Mouse (Mus musculus) lung, embryonic 15.5 days (tissue): ENCODE results near the gene Pawr. TPM values are rescaled to one million over a fixed set of nuclear protein-coding genes. Genes with fewer than 3 reads are reported as not detected.

ENCODE experiments used
- ATAC-seq: fragments of 200-750 bp; cut with Nextera tagmentation; 2 replicates; pipeline ENCODE4 v1.8.0; 2017; ENCODE audit warnings: moderate number of reproducible peaks, borderline replicate concordance; ENCODE audit not compliant: low FRiP score, low TSS enrichment; ENCODE audit errors: extremely low read depth
- H3K27ac ChIP-seq: fragments of 300-500 bp; sonication (generic); 2 replicates; pipeline ENCODE4 v1.5.1; 2015; ENCODE audit warnings: moderate library complexity, mild to moderate bottlenecking, inconsistent platforms
- H3K27me3 ChIP-seq: fragments of 300-500 bp; sonication (generic); 2 replicates; pipeline ENCODE4 v1.6.1; 2015; ENCODE audit warnings: inconsistent platforms
- H3K36me3 ChIP-seq: fragments of 300-500 bp; sonication (generic); 2 replicates; pipeline ENCODE4 v1.6.1; 2015; ENCODE audit warnings: inconsistent platforms
- H3K4me1 ChIP-seq: fragments of 300-500 bp; sonication (generic); 2 replicates; pipeline ENCODE4 v1.6.1; 2015; ENCODE audit warnings: inconsistent platforms
- H3K4me2 ChIP-seq: fragments of 300-500 bp; sonication (generic); 2 replicates; pipeline ENCODE4 v1.6.1; 2015; ENCODE audit warnings: inconsistent platforms, mild to moderate bottlenecking, moderate library complexity
- H3K4me3 ChIP-seq: fragments of 300-500 bp; sonication (generic); 2 replicates; pipeline ENCODE4 v1.5.1; 2015; ENCODE audit warnings: mild to moderate bottlenecking, inconsistent platforms
- H3K9ac ChIP-seq: fragments of 300-500 bp; sonication (generic); 2 replicates; pipeline ENCODE4 v1.6.1; 2015; ENCODE audit warnings: inconsistent platforms
- H3K9me3 ChIP-seq: fragments of 300-500 bp; sonication (generic); 2 replicates; pipeline ENCODE4 v1.6.1; 2016; ENCODE audit warnings: inconsistent platforms
- WGBS: fragments of 180-500 bp; shearing (Covaris S2); methylation state at CpG from one replicate; pipeline ENCODE4 v1.1.7; 2015; 5-methylcytosine and 5-hydroxymethylcytosine counted together
- polyA plus RNA-seq: library from polyadenylated mRNA; unstranded; fragments of >200 nt; fragmentation: Nextera tagmentation; extraction: Ambion mirVana; gene quantifications from 2 replicates; pipeline ENCODE4 v1.2.1, GENCODE M21; 2015

Gene Pawr
- polyA plus RNA-seq, 1 experiment from 2014 or later = 20.8 TPM

DNA sequence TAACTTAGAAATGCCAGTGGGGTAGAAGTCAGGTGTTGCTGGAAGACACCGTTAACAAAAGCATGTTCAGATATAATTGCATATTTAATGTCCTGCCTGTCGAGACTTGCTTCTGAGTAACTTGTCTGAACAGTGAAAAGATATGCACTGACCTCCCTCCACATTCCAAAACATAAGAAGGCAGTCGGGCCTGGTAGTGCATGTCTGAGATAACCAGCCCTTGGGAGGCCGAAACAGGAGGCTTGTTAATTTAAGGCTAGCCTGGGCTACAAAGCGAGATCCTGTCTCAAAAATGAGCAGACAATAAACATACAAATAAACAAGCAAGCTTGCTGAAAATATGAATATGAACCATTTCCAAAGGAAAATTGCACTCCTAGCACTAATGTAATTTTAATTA, 46.6 kb downstream of the Pawr start:
- ATAC-seq = no peak
- Histone ChIP-seq H3K4me3 (no peak overlapping the region), H3K4me1 (0 out of 2 replicates have a peak, but pooled peaks cover 4% of the 10 kb centered on the region), H3K4me2 (no peak overlapping the region), H3K27me3 (no peaks in the 10 kb centered on the region), H3K36me3 (0 out of 2 replicates have a peak, but pooled peaks cover 3% of the 10 kb centered on the region), H3K9me3 (no peaks in the 10 kb centered on the region), H3K27ac (no peak overlapping the region), H3K9ac (no peak overlapping the region)
- WGBS = 63% methylated on average over 5 of the region's 5 CpGs

DNA sequence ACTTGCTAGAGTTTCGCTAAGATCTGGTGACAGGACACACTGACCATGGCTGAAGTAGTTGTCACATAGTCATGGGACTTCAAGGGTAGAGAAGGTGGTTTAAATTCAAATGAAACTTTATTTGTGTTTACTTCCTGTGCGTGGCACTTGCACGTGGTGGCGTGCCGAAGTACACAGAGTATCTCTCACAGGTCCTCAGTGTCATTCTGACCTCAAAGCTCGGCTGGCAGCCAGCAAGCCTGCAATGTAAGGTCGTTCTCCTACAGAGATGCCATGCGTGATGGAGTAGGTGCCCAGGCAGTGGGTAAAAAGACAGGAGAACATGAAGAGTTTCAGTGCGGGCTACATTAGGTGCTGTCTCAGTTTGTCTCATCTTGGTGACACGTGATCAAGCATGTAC, 48.8 kb downstream of the Pawr start:
- Histone ChIP-seq H3K27ac (no peak overlapping the region), H3K4me2 (no peak overlapping the region)
- ATAC-seq = no peak

GRCm38 (mm10) chr10:108384153-108384769, 52.3 kb downstream of the Pawr start:
- Histone ChIP-seq H3K9ac (no peak overlapping the region), H3K36me3 (0 out of 2 replicates have a peak, but pooled peaks cover 3% of the 10 kb centered on the region), H3K9me3 (no peaks in the 10 kb centered on the region), H3K27me3 (no peaks in the 10 kb centered on the region), H3K4me3 (no peak overlapping the region), H3K4me1 (peaks cover 14% of the 10 kb centered on the region), H3K27ac (no peak overlapping the region), H3K4me2 (no peak overlapping the region)
- WGBS = 78% methylated on average over 9 of the region's 9 CpGs
- ATAC-seq = no peak

More for the DNA sequence above, 48.8 kb downstream of the Pawr start:
- 60% methylated on average over 10 of the region's 10 CpGs for WGBS
- H3K9me3 ChIP-seq = no peaks in the 10 kb centered on the region
- no peak overlapping the region for H3K4me3 ChIP-seq
- 0 out of 2 replicates have a peak, but pooled peaks cover 3% of the 10 kb centered on the region for H3K36me3 ChIP-seq
- no peaks in the 10 kb centered on the region for H3K27me3 ChIP-seq
- H3K4me1 ChIP-seq = 0 out of 2 replicates have a peak, but pooled peaks cover 4% of the 10 kb centered on the region
- H3K9ac ChIP-seq = no peak overlapping the region

DNA sequence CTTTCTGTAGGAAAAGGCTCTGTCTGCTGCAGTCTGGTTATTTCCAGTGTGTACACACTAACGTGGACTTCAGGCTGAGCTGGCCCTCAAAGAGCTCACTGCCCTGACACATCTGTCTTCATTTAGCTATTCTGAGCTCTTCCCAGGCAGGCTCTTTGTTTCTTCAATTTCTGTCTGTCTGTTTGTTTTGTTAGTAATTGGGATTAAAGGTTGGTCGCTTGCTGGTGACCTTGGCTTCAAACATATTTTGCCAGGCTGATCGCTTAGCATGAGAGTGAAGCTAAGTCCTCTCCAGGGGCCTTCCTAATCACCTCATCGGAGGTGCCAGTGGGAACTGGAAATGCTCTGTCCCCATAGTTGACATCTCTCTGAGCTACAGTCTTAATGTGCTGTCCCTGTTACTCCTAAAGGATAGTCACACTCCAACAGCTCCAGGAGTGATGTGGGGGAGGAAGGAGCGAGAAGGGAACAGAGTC, 53.6 kb downstream of the Pawr start:
- 35% methylated on average over 5 of the region's 5 CpGs for WGBS
- Histone ChIP-seq H3K36me3 (0 out of 2 replicates have a peak, but pooled peaks cover 3% of the 10 kb centered on the region), H3K4me1 (peaks cover 26% of the 10 kb centered on the region), H3K4me2 (no peak overlapping the region), H3K27me3 (no peaks in the 10 kb centered on the region), H3K27ac (no peak overlapping the region), H3K9ac (no peak overlapping the region), H3K4me3 (no peak overlapping the region), H3K9me3 (no peaks in the 10 kb centered on the region)
- no peak for ATAC-seq

DNA sequence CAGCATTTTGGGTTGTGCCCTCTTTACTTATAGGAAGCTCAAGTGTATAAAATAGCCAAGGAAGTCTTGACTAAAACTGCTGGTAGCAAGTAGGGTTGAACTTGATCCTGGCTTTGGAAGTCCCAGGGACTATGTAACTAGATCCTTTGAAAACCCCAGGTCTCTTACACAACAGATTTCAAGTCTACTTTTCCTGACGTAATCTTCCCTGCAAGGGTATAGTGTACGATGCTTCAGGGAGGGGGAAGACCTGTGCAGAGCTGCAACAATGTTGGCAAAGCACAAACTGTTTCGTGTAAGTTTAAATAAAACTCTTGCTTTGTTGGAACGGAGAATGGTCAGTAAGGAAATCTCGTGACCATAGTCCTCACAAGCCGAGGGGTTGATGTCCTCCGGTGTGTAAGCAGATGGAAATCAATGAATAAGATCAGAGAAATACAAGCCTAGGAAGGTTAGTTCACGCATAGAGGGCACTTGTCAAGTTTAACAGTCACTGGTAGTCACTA, 56.5 kb downstream of the Pawr start:
- Histone ChIP-seq H3K4me1 (peaks cover 30% of the 10 kb centered on the region), H3K9me3 (no peaks in the 10 kb centered on the region), H3K4me3 (no peak overlapping the region), H3K27ac (0 out of 2 replicates have a peak overlapping the region, but pooled peaks have one; percentile 0), H3K9ac (no peak overlapping the region), H3K27me3 (no peaks in the 10 kb centered on the region), H3K4me2 (no peak overlapping the region), H3K36me3 (no peaks in the 10 kb centered on the region)
- WGBS = 65% methylated on average over 8 of the region's 8 CpGs
- ATAC-seq = no peak

GRCm38 (mm10) chr10:108389178-108389926, 57.4 kb downstream of the Pawr start:
- Histone ChIP-seq H3K9ac (no peak overlapping the region), H3K4me1 (peaks cover 32% of the 10 kb centered on the region), H3K4me2 (no peak overlapping the region), H3K36me3 (no peaks in the 10 kb centered on the region), H3K27ac (peak overlapping the region; percentile 20), H3K9me3 (no peaks in the 10 kb centered on the region), H3K4me3 (no peak overlapping the region), H3K27me3 (no peaks in the 10 kb centered on the region)
- ATAC-seq = peak; percentile 61; the same call in 1 of the 2 replicates
- WGBS = 21% methylated on average over 5 of the region's 5 CpGs

DNA sequence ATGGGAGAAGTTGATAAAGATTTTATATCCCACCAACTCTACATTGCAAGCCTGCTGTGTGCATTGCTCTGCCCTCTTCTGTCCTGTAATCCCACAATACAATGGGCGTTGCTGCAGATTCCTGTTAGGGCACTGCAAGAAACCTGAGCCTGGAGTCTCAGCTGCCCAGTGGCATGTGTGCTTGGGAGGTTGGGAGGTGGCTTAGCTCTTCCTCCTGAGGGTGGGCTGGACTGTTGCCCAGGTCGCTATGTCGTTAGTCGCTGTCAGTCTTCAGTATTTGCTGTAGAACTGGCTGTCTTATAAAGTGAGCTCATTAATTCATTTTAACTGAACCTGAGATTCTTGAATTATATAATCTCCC, 58.0 kb downstream of the Pawr start:
- 8% methylated on average over 4 of the region's 4 CpGs for WGBS
- Histone ChIP-seq H3K4me3 (no peak overlapping the region), H3K9ac (no peak overlapping the region), H3K27me3 (no peaks in the 10 kb centered on the region), H3K27ac (peak overlapping the region; percentile 20), H3K36me3 (no peaks in the 10 kb centered on the region), H3K4me1 (peaks cover 37% of the 10 kb centered on the region), H3K4me2 (no peak overlapping the region), H3K9me3 (no peaks in the 10 kb centered on the region)
- no peak for ATAC-seq

DNA sequence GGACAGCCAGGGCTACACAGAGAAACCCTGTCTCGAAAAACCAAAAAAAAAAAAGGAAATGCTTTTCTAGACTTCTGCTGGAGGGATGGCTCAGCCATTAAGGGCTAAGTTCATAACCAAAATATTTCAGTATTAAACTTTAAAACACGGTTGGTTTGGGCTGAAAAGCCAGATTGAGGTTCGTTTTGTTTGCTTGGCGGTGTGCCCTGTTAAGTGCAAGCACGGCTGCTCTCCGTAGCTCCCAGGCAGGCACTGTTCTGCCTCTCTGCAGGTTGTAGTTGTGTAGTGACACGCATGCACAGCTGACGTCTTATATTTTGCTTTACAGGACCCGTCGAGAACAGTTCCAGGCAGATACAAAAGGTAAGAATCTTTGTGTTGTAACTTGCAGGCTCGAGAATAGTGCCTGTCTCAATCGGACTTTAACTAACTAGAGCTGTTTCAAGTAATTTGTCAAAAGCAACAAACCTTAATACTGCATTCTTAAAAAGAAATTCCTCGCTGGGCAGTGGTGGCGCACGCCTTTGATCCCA, 59.5 kb downstream of the Pawr start:
- Histone ChIP-seq H3K4me1 (peaks cover 44% of the 10 kb centered on the region), H3K4me3 (no peak overlapping the region), H3K27me3 (no peaks in the 10 kb centered on the region), H3K9ac (no peak overlapping the region), H3K36me3 (no peaks in the 10 kb centered on the region), H3K27ac (no peak overlapping the region), H3K4me2 (no peak overlapping the region), H3K9me3 (no peaks in the 10 kb centered on the region)
- no peak for ATAC-seq
- WGBS = 71% methylated on average over 15 of the region's 15 CpGs

- 91% methylated on average over 10 of the region's 10 CpGs for WGBS
Measured at GRCm38 (mm10) chr10:108392151-108392550, 60.2 kb downstream of the Pawr start.

DNA sequence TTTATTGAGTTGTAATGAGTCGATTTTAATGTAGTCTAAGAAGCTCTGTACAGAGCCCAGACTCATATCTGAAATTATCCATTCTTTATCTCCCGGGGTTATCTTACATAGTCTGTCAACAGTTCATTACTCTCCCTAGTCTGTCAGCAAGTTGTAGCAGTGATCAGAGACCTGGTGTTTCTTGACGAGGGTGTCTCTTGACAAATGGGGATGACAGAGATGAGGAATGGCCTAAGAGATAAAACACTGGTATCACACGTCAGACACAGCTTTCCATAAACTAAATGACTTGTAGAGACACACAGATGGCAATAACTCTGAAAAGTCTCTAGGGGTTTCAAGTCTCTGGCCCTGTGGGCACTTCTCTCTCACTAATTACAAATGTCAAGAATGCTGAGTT, 62.4 kb downstream of the Pawr start:
- peaks cover 29% of the 10 kb centered on the region for H3K4me1 ChIP-seq
- H3K27me3 ChIP-seq = no peaks in the 10 kb centered on the region
- peak; percentile 73; the same call in 1 of the 2 replicates for ATAC-seq
- no peak overlapping the region for H3K4me2 ChIP-seq
- 31% methylated on average over 4 of the region's 4 CpGs for WGBS
- no peak overlapping the region for H3K4me3 ChIP-seq
- H3K36me3 ChIP-seq = no peaks in the 10 kb centered on the region
- H3K9me3 ChIP-seq = no peaks in the 10 kb centered on the region
- H3K27ac ChIP-seq = no peak overlapping the region
- no peak overlapping the region for H3K9ac ChIP-seq

More at GRCm38 (mm10) chr10:108392151-108392550, 60.2 kb downstream of the Pawr start:
- Histone ChIP-seq H3K36me3 (no peaks in the 10 kb centered on the region), H3K4me3 (no peak overlapping the region), H3K9ac (no peak overlapping the region), H3K27me3 (no peaks in the 10 kb centered on the region), H3K4me2 (no peak overlapping the region), H3K4me1 (peaks cover 44% of the 10 kb centered on the region), H3K9me3 (no peaks in the 10 kb centered on the region), H3K27ac (no peak overlapping the region)
- no peak for ATAC-seq

GRCm38 (mm10) chr10:108395229-108395628, 63.3 kb downstream of the Pawr start:
- H3K27ac ChIP-seq = no peak overlapping the region
- 64% methylated on average over 12 of the region's 12 CpGs for WGBS
- H3K27me3 ChIP-seq = no peaks in the 10 kb centered on the region
- no peak overlapping the region for H3K4me3 ChIP-seq
- no peaks in the 10 kb centered on the region for H3K36me3 ChIP-seq
- no peak overlapping the region for H3K9ac ChIP-seq
- peaks cover 20% of the 10 kb centered on the region for H3K4me1 ChIP-seq
- no peak overlapping the region for H3K4me2 ChIP-seq
- no peak for ATAC-seq
- H3K9me3 ChIP-seq = no peaks in the 10 kb centered on the region

DNA sequence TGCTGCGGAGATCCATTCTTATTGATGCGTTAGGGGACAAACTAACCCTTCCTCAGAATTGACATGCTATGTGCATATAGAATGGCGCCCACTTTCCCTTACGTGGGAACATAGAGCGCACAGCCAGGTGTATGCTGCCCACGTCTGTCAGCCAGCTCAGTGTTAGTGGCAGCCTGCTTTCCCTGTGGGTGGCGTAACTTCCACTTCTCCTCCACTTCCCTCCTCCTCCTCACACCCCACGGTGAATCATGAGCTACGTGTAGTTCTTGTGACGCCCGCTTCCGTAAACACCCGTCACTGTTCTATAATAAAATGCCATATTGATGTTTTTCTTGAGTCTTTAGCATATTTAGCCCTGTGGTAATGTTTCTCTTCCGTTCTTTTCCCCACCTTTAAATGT, 63.7 kb downstream of the Pawr start:
- no peak for ATAC-seq
- Histone ChIP-seq H3K9ac (no peak overlapping the region), H3K27me3 (no peaks in the 10 kb centered on the region), H3K4me2 (no peak overlapping the region), H3K4me1 (peaks cover 17% of the 10 kb centered on the region), H3K36me3 (no peaks in the 10 kb centered on the region), H3K4me3 (no peak overlapping the region), H3K27ac (no peak overlapping the region), H3K9me3 (no peaks in the 10 kb centered on the region)
- 76% methylated on average over 14 of the region's 14 CpGs for WGBS
